Mouse (Mus musculus) kidney, postnatal 10 days (tissue): ENCODE measurements around the gene Mad2l2.
"Not testable (repeated sequence)": the region's sequence is repeated elsewhere in the genome, so short reads cannot be mapped to it uniquely, and the experiment has no call there.

ENCODE experiments used
- DNase-seq: peaks from one replicate; pipeline ENCODE4 v3.0.0; 2021; ENCODE audit warnings: mixed read lengths

Gene Mad2l2

GRCm38 (mm10) chr4:148176603-148177002 is 46.4 kb downstream of the Mad2l2 start:
- not testable (repeated sequence) for DNase-seq

GRCm38 (mm10) chr4:148177716-148178115 is 47.5 kb downstream of the Mad2l2 start:
- DNase-seq: no peak

DNA sequence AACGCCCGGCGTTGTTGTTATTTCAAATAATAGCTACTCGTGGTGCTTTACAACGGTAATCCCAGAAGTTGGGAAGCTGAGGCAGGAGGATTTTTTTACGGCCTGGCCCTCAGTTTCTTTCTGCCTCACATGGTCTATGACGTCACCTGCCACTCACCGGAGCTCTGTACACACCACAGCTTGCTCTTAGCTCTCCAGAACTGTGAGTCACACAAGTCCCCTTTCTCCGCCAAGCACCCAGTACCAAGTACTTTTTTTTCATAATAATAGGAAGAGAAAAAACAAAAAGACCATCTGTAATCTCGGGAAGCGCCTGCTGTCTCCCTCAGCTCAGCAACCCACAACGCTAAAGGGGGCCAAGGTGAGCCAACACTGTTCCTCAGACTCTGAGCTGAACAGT is 51.3 kb downstream of the Mad2l2 start:
- no peak for DNase-seq

DNA sequence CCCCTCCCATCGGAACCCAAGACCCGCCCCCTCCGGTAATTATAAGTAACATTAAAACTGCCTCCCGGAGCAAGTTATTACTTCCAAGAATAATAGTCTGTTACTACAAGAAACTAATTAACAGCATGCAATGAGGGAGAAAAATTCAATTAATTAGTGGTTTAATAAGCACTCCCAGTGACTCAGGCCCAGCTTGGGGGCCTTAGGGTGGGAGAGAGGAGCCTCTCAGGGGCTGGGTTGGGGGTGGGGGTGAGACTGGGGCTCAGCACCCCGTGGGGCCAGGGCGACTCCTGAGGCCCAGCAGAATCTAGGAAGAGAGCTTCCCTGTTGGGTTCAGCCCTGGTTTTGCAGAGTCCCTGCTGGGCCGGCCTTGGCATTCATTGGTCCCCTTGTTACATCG is 52.2 kb downstream of the Mad2l2 start:
- no peak for DNase-seq

DNA sequence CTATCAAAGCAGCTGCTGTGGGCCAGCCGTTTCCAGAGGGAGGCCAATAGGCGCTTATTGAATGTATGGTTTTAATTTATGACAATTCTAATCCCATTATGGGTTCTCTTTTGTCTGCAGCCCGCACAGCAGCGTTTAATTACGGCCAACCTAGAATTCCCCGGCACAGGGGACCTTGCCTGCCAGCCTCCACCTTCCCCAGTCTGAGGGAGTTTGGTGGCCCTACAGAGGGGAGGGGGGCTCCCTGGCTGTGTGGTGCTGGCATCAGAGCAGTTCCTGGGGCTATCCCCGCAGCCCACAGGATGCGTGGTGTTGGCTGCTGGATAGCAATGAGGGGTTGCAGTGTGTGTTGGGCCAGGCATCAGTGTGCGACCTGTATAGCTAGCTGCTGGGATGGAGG is 54.4 kb downstream of the Mad2l2 start:
- DNase-seq: no peak

DNA sequence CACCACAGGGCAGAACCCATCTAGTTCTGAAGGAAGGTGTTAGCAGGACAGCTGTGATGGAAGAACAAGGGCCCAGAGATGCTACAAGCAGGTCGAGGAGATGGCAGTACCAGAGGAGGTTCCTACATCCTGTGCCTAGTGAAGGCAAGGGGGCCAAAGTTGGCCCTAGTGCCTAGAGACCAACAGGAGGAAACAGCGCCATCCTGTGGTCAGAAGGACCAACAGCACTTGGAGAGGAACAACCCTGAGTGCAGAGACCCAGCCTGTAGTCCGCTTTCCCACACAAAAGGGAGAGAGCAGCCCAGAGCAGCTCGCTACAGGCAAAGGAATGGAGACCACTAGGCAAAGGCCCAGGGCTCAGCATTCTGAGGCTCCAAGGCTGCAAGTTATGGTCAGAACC is 55.6 kb downstream of the Mad2l2 start:
- DNase-seq: no peak

GRCm38 (mm10) chr4:148188767-148189166 is 58.6 kb downstream of the Mad2l2 start:
- DNase-seq: not testable (repeated sequence)

DNA sequence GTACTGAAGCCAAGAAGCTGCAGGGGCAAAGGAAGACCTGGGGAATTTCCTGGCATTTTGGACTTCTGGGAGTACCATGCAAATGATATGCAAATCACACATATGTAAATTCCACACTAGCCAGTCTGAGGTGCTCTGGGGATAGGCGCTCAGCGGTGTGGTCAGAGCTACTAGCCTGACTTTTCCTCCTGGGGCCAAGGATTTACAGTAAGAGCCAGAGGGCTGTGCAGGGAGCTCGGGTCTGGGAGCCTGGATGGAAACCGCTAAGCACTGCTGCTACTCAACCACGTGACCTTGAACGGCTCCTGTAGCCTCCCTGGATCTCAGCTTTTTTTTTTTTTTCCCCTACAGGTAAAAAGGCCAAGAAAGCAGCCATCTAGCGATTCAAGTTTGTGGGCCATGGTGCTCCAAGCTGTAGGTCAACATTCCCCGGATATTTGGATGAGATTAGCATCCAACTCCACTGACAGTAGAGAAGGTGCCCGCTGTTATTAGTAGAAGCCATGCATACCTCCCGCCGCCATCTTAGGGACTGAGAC is 62.6 kb downstream of the Mad2l2 start:
- DNase-seq: no peak

- DNase-seq: no peak
These were observed 64.2 kb downstream of the Mad2l2 start for GRCm38 (mm10) chr4:148194400-148194799.
